Mouse (Mus musculus): ENCODE measurements around the gene Ociad2.

Gene Ociad2

DNA sequence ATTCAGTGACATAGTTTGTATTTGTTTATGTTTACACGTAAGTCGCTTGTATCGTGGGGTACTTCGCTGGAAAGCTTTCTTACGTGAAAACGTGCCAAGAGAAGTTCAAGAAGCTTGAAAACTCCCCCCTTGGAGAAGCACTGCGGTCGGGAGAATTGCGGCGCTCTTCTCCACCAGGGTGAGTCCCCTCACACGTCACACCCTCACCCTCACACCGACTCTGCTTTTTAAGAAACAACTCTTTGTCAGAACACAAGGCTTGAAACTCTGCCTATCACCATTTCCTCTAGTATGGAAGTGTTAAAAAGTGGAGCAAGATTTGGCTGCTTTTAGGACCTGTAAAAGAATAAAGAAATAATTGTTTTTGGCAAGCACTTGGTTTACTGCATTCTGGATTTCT is 36.3 kb downstream of the Ociad2 start:
- DNase-seq (ENCODE audit: low spot score), result no peak

DNA sequence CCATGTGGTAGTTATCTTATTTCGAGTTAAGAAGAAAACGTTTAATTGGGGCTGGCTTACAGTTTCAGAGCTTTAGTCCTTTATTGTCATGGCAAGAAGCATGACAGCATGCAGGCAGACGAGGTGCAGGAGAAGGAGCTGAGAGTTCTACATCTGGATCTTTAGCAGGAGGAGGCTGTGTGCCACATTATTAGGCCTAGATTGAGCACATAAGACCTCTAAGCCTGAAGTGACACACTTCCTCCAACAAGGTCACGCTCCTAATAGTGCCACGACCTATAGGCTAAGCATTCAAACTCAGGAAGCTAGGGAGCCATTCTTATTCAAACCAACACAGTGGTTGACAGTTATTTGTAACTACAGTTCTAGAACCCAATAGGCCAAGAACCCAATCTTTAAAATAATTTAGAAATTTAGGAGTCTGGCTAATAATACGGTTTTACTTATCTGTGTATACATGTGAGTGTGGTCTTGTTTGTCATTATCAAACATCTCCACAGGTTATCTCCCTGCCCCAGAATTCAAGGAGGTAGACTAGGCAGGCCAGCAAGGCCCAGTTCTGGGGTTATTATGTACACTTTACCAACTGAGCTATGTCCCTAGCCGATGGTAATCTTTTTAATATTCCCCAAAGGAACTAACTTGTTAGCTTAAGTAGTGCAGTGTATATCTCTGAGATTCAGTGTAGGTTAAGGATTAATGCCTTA is 39.1 kb downstream of the Ociad2 start:
- DNase-seq (ENCODE audit: low spot score), result no peak

DNA sequence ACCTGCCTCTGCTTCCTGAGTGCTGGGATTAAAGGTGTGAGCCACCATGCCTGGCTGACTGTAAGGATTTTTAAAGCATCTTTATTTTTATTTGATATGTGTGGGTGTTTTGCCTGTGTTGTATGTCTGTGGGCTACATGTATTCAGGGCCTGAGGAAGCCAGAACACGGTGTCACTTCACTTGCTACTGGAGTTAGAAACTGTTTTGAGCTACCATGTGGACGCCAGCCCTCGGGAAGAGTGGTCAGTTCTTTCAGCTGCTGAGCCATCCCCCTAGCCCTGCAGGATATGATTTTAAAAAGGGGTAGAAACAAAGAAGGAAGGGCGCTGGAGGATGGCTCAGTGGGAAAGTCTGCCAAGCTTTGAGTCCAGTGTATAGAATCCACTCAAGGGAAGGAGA is 44.9 kb downstream of the Ociad2 start:
- no peak for DNase-seq (ENCODE audit: low spot score)

DNA sequence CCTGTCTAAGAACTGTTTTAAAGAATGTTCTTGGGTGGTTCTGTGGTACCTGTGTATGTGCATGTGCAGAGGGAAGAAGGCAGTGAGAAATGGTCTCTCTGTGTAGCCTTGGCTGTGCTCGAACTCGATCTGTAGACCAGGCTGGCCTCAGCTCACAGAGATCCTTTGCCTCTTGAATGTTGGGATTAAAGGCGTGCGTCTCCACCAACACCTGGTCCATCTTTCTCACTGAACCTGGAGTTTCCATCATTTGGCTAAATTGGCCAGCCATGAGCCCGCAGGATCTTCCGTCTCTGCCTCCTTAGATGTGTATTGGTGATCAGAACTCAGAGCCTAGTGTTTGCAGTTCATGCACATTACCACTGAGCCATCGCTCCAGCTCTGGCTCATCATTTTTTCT is 45.8 kb downstream of the Ociad2 start:
- DNase-seq (ENCODE audit: low spot score), result no peak

DNA sequence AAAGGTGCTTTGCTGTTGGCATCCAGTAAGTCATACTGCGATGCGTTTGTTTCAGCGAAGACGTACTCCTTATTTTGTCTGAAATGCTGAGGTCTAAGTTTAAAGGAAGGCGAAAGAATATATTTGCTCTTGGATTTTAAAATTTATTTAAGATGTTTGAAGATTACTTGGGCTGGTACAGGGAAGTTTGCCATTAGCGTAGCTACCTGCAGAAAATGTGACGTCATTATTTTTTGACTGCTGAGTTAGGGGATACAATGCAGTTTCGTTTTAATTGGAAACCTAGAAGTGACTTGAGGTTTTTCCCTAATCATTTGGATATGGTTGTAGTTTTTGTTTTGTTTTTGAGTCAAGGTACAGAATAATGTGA is 47.4 kb downstream of the Ociad2 start:
- DNase-seq (ENCODE audit: low spot score), result no peak

DNA sequence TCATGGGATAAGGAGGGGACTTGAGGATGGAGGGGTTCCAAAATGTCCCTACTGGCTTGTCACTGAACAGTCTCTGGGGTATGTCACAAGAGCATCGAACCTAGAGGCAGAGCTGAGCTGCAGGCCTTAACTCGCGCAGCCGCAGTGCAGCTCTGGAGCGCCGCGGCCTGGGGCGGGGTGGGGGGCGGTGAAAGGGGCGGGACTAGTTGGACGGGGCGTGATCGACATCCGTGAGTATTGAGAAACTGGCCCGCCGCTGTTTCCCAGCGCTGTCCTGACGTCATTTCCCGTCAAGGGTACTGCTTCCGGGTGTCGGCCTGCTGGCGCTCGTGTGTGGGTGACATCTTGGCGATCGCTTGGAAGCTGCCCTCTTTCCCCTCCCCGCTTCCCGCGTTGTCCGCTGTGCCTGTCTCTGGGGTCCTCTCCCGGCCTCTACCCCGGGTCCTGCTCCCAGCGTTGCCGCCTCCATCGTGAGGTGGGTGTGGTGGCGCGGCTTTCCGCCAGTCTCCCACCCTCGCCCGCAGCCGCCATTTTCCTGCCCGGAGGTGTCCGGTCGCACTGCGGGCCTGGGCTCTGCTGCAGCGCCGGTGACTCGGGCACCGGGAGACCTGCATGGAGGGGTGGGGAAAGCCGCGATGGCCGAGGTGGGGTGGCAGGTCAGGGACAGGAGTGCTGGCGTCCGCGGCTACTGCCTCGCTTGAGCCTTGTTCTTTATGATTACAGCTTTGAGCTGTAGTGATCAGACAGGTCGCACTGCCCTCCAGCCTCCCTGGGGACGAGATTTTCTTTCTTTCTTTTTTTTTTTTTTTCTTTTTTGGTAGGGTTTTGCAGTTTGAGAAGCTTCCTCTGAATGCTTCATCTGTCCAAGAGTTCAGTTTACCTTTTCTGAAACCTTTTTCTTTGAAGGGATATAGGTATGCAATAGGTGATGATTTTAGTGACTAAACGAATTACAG is 48.0 kb downstream of the Ociad2 start, which contains the start of gene Ociad1:
Gene Ociad1, plus strand, starts transcription at position 283 of the 956 bp plus-strand sequence.
- DNase-seq (ENCODE audit: low spot score), result peak; percentile 91

DNA sequence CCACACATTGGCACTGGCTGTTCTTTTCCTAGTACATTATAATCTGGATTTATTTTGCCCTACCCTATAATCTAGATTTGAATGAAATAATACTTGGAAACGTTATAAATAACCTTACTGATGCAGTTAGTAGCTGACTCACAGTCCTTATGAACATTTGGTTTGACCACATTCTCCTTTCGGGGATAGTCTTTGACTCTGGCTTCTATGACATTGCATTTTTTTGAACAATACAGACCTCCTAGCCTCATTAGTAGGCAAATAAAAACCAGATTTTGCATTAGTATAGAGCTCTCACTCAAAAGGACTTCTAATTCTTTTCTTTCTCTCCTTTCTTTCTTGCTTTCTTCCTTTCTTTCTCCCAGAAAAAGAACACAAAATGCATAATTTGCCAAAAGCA is 50.9 kb downstream of the Ociad2 start:
- DNase-seq (ENCODE audit: low spot score), result no peak

DNA sequence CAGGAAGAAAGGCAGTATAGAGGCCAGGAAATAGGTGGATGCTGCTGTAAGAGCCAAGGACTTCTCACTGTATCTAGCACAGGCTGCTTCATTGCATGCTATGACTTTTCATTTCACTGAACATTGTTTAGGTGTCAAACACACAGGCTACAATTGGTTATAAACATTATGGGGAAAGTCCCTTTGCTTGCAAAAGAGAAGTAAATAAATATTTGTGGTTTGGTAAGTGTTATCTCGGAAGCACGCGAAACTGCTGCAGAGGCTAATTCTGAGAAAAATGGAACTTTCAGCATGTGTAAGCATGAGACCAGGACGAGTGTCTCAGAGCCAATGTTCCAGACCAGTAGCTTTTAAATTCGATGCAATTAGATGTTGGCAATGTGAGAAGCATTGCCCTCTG is 54.2 kb downstream of the Ociad2 start:
- DNase-seq (ENCODE audit: low spot score), result no peak

DNA sequence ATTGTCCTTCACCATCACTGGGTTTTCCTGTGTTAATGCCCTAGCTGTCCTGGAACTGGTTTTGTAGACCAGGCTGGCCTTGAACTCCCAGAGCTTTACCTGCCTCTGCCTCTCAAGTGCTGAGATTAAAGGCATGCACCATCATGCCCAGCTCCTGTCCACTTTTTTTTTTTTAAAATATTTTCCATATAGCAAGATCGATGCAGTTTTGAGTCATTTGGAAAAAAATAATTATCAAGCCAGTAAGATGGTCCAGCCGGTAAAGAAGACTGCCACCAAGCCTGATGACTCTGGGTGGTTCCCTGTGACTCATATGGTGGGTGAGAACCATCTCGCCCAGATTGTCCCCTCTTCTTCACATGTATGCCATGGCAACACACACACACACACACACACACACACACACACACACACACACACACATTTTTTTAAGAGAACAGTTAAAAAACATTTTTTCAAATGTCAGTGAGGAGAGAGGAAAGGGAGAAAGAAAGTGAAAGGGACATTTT is 55.3 kb downstream of the Ociad2 start:
- DNase-seq (ENCODE audit: low spot score), result no peak

DNA sequence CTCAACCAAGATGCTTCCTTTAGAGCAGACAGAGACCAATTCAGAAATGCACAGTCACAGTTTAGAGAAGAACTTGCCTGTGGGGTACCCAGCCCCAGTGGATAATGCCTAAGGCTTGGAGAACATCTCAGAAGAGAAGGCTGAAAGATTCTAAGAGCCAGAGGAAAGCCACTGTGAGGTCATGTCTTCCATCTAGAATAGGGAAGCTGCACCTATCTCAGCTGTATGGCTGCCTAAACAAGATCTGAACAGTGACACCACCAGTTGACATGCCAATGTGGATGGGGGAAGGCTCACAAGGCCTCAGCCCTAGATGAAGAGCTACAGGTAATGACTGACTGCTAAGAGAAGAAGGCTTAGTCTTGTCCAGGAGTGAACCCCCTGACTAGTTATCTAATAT is 56.8 kb downstream of the Ociad2 start:
- DNase-seq (ENCODE audit: low spot score), result no peak

DNA sequence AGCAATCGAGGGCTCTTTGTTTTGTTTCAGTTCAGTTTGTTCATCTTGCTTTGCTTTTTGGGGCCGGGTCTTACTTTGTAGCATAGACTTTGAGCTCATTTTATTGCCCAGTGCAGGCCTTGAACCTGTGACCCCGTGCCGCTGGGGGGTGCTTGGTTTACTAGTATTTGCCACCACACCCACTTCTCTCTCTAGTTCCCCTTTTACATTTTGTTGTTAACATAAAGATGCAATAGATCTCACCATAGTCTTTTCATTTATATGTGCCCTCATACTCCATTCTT is 60.3 kb downstream of the Ociad2 start:
- DNase-seq (ENCODE audit: low spot score), result no peak

DNA sequence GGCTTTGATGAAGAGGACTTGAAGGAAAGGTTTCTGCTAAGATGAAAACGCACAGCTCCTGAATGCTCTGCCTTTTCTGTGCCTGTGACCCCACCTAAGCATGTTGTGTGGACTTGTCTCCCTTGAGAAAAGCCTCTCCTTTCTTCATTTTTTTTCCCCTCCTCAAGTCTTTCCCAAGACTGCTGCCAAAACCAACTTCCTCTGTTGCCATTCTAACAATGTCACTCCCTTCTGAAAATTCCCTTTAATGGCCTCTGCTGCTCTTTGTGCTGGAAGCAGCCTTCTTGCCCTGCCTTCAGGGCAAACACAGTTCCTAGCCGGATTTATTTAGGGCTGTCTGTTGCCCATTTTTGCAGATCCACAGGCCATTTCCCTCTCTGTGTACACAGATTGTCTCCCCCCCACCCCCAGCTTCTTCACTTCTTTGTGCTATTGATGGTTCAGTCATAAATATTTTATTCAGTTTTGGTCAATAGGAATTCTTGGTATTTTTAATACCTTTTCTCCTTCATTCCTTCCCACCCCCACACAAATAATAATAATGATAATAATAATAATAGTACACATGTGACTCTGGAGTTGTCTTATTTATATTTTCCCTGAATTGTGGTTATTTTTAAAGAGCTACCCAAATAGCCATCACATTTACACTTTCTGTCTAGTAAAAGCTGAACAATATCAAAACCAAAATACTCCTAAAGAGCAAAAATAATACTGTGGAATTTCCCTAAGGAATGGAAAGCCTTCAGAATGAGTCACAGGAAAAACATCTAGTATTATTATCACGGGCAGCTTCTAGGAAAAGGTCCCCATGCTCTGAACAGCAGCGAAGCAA is 60.9 kb downstream of the Ociad2 start:
- DNase-seq (ENCODE audit: low spot score), result no peak

DNA sequence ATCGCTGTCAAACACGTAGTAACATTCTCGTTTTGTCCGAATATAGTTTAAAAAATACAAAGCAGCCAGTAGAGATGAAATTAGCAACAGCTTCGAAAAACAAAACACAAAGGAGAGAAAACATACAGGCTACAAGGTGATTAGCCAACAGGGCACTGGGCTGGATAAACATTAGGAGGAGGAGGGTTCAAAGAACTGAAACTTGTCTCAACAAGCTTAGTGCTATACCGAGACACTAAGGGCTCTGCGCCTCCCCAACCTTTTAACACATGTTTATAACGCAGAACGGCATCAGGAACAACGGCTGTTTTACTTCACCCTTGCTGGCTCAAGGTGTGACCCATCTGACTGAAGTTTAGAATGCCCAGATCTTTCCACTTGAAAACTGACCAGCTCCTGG is 61.6 kb downstream of the Ociad2 start:
- no peak for DNase-seq (ENCODE audit: low spot score)

DNA sequence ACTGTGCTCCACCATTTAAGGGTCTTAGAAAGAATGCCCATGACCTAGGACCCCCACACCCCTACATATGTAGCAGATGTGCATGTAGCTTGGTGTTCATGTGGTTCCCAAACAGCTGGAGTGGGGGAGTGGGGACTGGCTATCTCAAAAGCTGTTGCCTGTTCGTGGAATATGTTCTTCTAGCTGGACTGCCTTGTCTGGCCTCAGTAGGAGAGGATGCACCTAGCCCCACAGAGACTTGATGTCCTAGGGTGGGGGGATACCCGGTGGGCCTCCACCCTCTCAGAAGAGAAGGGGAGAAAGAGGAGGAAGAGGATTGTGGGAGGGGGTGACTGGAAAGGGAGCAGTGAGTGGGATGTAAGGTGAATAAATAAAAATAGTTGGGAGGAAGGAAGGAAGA is 65.9 kb downstream of the Ociad2 start:
- no peak for DNase-seq (ENCODE audit: low spot score)

DNA sequence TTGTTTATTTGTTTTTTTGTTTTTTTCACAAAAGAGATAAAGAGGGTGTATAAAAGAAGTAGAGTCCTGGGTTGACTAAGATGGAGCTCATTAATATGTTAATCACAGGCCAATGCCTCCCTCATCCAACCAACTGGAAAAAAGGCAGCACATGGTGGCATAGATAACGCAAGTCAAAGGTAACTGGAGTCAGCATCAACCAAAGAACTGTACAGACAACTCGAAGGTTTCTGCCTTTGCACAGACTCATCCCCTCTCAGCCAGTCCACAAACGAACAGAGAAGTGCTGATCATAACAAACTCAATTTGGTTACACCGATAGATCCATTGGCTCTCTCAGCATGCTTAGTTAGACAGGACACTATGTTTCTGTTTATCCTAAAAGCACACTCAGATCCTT is 67.7 kb downstream of the Ociad2 start:
- DNase-seq (ENCODE audit: low spot score), result no peak
